Mouse (Mus musculus) mesoderm, embryonic 11.5 days (tissue): ENCODE results near the gene Krtap31-2.
A peak's percentile ranks its signal among the peaks of the same experiment; 100 is the strongest.

Source experiments
- DNase-seq: peaks from one replicate; pipeline ENCODE4 v3.0.0-alpha.2; 2012; ENCODE audit warnings: low read depth, low spot score

Krtap31-2 gene

DNA sequence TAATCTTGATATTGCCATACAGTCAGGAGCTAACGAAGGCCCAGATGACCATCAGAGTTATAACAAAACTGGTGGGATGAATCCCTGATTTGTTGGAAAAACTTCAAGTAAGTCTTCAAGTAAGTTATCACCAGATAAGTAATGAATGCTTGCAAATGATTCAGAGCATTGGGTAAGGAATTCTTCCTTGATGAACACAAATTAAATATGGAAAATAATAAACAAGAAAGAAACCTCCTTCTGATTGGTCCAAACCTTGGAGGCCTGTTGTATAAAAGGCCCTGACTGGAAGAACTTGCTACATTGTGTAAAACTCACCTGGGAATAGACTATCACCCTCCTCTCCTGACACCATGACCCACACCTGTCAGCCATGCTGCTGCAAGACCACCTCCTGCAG lies at the start of gene Krtap31-2:
Gene Krtap31-2 (plus strand): TSS at position 301 of the 400 bp plus-strand sequence.
- DNase-seq: no peak

DNA sequence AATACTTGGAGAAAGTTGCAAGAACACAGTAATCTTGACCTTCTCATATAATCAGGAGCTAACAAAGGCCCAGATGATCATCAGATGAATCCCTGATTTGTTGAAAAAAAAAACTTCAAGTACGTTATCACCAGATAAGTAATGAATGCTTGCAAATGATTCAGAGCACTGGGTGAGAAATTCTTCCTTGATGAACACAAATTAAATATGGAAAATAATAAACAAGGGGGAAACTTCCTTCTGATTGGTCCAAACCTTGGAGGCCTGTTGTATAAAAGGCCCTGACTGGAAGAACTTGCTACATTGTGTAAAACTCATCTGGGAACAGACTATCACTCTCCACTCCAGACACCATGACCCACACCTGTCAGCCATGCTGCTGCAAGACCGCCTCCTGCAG lies 28.5 kb upstream of the Krtap31-2 start, which contains the start of gene Krtap31-1:
Gene Krtap31-1 (plus strand): TSS at position 301 of the 400 bp plus-strand sequence.
- no peak for DNase-seq

- DNase-seq: no peak
These were observed 21.6 kb upstream of the Krtap31-2 start, which contains the start of gene Gm11565 for GRCm38 (mm10) chr11:99914451-99914850. Gm11565 (plus strand) TSS chr11:99914751.

DNA sequence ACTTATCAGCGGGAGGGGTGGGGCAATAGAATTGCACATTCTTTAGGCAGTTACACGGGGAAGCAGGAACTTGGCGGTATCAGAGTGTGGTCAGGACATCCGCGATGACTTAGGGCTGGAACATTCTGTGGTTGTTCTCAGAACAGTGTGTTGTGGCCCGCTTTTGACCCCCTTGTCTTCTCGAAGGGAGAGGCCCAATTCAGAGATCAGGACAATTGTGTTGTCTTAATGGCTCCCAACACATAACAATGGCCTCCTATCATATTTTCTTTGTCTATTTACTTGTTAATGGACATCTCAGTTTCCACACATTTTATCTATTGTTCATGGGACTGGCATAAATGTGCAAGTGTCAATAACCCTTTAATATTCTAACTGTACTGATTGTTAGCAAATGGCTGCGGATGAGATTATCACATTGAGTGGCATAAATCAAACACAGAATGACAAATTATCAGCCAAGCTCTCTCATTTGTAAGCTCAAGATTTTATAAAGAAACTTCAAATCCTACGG lies 1.7 kb downstream of the Krtap31-2 start:
- no peak for DNase-seq

GRCm38 (mm10) chr11:99948175-99948574 lies 12.1 kb downstream of the Krtap31-2 start, which contains the start of gene Krtap9-5:
Krtap9-5 (plus strand) TSS chr11:99948475.
- no peak for DNase-seq

DNA sequence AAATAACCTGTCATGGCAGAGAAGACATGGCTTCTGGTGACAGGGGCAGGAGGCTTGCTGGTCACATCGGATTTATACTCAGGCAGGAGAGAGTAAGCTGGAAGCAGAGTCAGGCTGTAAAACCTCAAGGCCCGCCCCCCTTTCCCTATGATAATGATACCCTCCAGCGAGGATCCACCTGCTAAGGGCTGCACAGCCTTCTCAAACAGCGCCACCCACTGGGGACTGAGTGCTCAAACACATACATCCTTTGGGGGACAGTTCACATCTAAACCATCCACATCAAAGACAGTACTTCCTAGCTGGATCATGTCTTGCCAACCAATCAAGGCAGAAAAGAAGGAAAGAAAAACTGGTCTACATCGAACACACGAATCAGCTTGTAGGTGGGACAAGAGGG lies 28.1 kb downstream of the Krtap31-2 start:
- DNase-seq: no peak

- peak; percentile 53 for DNase-seq
These were observed 29.9 kb downstream of the Krtap31-2 start for GRCm38 (mm10) chr11:99965961-99966360.

GRCm38 (mm10) chr11:99978953-99979352 lies 42.9 kb downstream of the Krtap31-2 start, which contains the start of gene Krtap29-1:
Krtap29-1 (minus strand) TSS chr11:99979053.
- no peak for DNase-seq

DNA sequence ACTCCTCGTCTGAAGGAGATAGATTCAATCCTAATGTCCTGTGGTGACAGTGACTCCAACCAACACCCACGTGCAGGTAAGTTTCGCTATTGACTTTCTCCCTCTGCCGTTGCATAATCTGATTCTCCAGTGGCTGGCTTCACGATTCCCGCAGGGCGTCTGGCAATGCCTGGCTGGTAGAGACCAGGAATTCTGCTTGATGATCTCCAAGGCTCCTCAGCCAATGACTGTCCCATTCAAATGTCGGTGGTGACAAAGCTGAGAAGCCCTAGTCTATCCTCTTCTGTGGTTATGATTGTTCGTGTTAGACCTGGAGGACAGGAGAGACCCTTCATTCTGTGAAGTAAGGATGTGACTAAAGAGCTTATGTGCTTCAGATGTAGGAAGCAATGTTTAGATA lies 46.6 kb downstream of the Krtap31-2 start:
- DNase-seq: no peak

- no peak for DNase-seq
These were observed 47.4 kb downstream of the Krtap31-2 start for GRCm38 (mm10) chr11:99983442-99983841.

DNA sequence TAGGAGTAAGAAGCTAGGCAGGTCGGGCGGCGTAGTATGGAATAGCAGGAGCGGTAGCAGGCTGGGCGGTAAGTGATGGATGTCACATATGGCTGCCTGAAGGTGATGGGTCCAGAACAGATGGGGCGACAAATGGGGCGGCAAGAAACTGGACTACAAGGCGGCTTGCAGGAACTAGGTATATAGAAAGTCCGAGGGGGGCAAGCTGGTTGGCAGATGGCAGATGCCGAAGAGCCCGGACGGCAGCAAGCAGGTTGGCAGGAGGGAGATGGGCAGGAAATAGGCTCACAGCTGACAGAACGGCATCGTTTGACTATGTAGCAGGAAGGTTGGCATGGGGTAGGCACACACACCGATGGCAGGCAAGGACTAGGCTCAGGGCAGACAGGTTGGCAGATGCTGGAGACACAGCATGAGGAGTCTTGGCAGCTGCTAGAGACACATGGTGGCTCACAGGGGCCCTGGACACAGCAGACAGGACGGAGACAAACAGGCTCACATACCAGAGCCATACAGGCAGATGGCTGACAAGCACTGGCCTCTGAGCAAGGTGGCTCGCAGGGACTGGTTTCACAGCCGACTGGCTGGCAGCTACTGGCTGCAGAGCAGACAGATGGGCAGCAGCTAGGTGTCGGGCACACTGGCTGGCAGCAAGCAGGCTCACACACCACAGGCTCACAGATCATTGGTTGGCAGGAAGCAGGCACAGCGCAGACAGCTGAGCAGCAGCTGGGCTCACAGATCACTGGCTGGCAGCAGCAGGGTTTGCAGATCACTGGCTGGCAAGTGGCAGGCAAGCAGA lies 49.4 kb downstream of the Krtap31-2 start:
- DNase-seq: no peak

DNA sequence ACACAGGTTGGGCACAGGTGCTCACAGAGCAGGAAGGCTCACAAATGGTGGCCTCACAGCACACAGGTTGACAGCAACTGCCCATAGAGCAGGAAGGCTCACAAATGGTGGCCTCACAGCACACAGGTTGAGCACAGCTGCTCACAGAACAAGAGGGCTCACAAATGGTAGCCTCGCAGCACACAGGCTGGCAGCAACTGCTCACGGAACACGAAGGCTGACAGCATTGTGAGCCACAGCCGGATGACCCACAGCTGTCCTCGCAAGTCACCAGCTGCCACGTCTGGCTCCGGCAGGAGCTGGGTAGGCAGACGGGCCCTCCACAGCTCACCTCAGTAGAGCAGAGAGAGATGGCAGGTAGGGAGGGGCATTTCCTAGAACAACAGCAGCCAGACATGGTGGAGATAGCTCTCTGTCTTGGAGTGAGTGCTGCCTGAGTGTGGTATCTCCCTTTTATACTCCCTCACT lies 50.1 kb downstream of the Krtap31-2 start, which contains the start of gene Krtap16-1:
Gene Krtap16-1 (minus strand): TSS at position 418 of the 468 bp plus-strand sequence.
- no peak for DNase-seq
